Mouse (Mus musculus) ES-Bruce4 (cell line): ENCODE measurements around the gene Coq9.

ENCODE experiments used
- CTCF ChIP-seq: IDR thresholded peaks from one replicate; pipeline ENCODE4 v1.8.1; 2011; ENCODE audit warnings: low read depth, low read length
- POLR2A ChIP-seq: IDR thresholded peaks from one replicate; pipeline ENCODE4 v1.8.1; 2011; ENCODE audit warnings: low read length; ENCODE audit not compliant: insufficient read depth

DNA sequence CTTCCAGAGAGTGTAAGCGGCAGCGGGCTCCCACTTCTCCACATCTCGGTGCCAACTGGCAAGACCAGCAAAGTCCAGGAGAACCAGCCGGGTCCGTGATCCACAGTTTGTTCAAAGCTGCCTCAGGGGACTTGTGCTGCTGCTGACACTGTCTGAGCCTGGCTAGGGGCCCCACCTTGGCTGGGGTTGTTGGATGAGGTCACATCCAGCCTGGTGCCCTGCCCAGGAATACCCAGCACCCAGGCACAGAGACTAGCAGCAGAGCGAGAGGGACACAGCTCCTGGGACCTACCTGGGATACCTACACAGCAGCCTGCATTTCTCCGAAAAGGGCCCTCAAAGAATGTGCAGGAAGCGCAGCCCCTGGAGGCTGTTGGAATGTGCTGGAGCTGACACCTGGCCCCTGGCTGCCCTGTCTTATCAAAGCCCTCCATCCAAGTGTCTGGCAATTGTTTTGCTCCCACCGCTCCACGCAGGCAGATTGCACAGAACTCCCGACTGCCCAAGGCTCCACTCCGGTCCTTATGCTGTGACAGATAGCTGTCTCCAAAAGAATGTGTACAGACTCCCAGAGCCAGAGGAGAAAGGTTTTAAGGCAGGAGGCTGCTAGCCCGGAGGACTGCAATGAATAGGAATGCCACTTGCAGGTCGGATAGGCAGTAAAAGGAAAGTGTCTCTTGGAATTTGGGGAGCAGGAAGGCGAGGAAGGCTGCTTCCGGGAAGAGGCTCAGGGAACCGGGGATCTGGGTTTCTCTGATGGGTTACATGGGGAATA, 37.2 kb downstream of the Coq9 start:
- TF ChIP-seq CTCF, result no peak
- TF ChIP-seq POLR2A, result no peak
